Mouse (Mus musculus): Measurements from ENCODE around the gene Clic4.
A peak's percentile ranks its signal among the peaks of the same experiment; 100 is the strongest.

DNA sequence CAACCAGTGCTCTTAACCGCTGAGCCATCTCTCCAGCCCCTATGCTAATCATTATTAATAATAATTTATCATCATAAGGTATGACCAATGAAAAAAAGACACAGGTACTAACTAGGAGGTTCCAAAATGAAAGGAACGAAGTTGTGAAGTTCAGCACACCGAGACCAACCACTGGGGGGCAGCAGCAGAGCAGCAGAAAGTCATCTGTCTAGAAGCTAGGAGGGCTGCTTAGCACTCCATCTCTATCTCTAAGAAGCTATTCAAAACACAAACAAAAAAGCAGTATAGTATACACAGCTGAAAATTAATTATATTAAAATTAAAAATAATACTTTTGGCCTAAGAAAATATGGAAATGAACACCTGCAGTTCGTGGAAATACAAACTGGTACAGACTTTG is 53.0 kb downstream of the Clic4 start:
- 0 out of 2 replicates have a peak, but pooled peaks have one; percentile 14 for TF ChIP-seq CTCF (IDR thresholded peaks at IDR 0.05; ENCODE audit: insufficient read depth, low read depth, low read length)
- no peak for TF ChIP-seq POLR2A (IDR thresholded peaks at IDR 0.05; ENCODE audit: insufficient read depth, low read depth, low read length)

Measured in olfactory bulb, adult 2 months (tissue).